Mouse (Mus musculus) heart, postnatal 0 days (tissue): Measurements from ENCODE around the gene Ctf1.

Experiments used
- CTCF ChIP-seq: IDR thresholded peaks from 2 replicates; pipeline ENCODE4 v1.5.1; 2016; ENCODE audit warnings: antibody characterized with exemption, control low read depth, low read depth
- EP300 ChIP-seq: IDR thresholded peaks from 2 replicates; pipeline ENCODE4 v1.6.1; 2016; ENCODE audit warnings: antibody characterized with exemption, low read depth

GRCm38 (mm10) chr7:127686740-127687449, 25.6 kb upstream of the Ctf1 start:
- TF ChIP-seq CTCF (no peak), EP300 (no peak)
